Mouse (Mus musculus) left cerebral cortex, adult 6 months (tissue): ENCODE data around the gene Prame. TPM values are rescaled to one million over a fixed set of nuclear protein-coding genes. Genes with fewer than 3 reads are reported as not detected.

Experiments
- long read RNA-seq, 2 experiments: library from polyadenylated mRNA; unstranded; transcript quantifications; one replicate each; pipeline ENCODE4 v2.0.0; 2019 to 2020
- polyA plus RNA-seq: library from polyadenylated mRNA; unstranded; fragments of <200 nt; fragmentation: Nextera tagmentation; gene quantifications from 2 replicates; pipeline ENCODE4 v1.2.3, GENCODE M21; 2021

The Prame gene
- not detected in 2 replicates for polyA plus RNA-seq
- long read RNA-seq, experiment 1: 0 reads
- long read RNA-seq, experiment 2: 0 reads

DNA sequence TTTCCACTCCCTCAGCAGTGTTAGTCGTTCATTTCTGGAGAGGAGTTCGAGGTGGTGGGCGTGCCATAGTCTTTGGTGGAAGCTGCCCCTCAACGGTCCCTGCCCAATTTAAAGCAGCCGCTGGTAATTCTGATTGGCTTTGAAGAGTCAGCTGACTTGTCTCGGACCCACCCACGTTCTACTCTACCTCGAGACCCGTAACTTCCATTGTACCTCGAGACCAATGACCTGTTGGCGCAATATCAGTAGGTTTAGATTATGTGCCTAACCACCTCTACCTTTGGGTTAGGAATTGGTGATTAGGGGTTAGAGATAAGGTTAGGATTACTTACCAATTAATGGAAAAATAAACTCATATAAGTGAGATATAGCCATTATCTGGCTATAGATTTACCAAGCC is at the start of gene Prame:
Prame (minus strand) TSS at position 101 of the 400 bp plus-strand sequence.

DNA sequence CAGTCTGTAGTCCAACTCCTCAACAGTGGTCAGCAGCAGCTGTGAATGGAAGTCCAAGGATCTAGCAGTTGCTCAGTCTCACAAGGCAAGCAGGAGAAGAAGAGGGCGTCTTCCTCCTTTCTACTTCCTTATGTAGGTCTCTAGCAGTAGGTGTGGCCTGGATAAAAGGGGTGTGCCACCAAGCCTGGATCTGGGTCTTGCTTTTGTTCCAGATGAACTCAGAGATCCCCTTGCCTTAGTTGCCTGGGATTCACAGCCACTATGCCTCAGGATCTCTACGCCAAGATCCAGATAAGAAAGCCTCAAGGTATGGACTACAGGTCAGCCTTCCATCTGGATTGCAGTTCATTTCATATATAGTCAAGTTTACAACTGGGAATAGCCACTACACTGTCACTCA is 28.8 kb downstream of the Prame start, which contains the start of gene Nxf7:
Nxf7 (minus strand) TSS at position 101 of the 400 bp plus-strand sequence.

Other genes starting within 250 kb of the Prame start
- gene Gm7903, start 193.9 kb downstream of the Prame start, polyA plus RNA-seq: 0.03 TPM in 1 of 2 replicates, not detected in the other
- not detected in 2 replicates for gene AV320801, start 133.1 kb downstream of the Prame start, polyA plus RNA-seq
- gene Nxf7, start 28.9 kb downstream of the Prame start, polyA plus RNA-seq: 0.41 and 0.77 TPM in 2 replicates
- not detected in 2 replicates for gene Tcp11x2, start 66.1 kb upstream of the Prame start, polyA plus RNA-seq
- not detected in 2 replicates for gene Tmsb15a, start 97.6 kb upstream of the Prame start, polyA plus RNA-seq
- gene Armcx5, start 115.0 kb upstream of the Prame start, polyA plus RNA-seq: 16.1 and 22.0 TPM in 2 replicates
- gene Gprasp1, start 115.0 kb upstream of the Prame start, polyA plus RNA-seq: 57.0 and 64.1 TPM in 2 replicates
- gene Bhlhb9, start 169.9 kb upstream of the Prame start, polyA plus RNA-seq: 31.4 and 33.3 TPM in 2 replicates
- 39.0 and 51.3 TPM in 2 replicates for gene Gprasp2, start 211.3 kb upstream of the Prame start, polyA plus RNA-seq